Mouse (Mus musculus): ENCODE results near the gene Myo9b. TPM values are rescaled to one million over a fixed set of nuclear protein-coding genes. Genes with fewer than 3 reads are reported as not detected.

Gene Myo9b
- polyA plus RNA-seq, 1 experiment from 2014 or later, result 18.3 TPM

DNA sequence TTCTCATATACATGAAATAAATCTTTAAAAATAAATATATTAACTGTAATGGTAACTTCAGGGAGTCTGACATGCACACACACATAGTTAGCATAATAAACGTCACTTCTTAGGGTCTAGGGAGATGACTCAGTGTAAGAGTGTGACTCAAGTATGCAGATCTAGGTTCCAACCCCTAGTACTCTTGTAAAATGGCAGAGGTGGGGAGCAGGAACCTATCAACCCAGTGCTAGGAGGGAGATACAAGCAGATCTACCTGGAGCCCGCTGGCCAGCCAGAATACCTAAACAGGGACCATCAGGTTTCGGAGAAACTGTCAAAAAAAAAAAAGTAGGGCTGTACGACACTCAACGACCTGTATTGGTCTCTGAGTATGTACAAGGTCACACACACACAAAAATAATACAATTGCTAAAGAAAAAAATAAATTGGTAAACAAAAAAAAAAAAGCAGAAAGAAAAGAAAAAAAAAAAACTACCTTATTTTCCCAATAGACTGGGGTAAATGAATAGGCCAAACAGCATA, 98.3 kb downstream of the Myo9b start:
- 23% methylated on average over 5 of the region's 5 CpGs for WGBS
- Histone ChIP-seq H3K36me3 (ENCODE audit: poor library complexity, severe bottlenecking) (peaks cover 32% of the 10 kb centered on the region), H3K4me3 (peak overlapping the region; percentile 63), H3K9me3 (replicated peaks) (no peaks in the 10 kb centered on the region), H3K4me2 (peak overlapping the region; percentile 55), H3K4me1 (peaks cover 26% of the 10 kb centered on the region), H3K9ac (peak overlapping the region; percentile 59), H3K27me3 (no peaks in the 10 kb centered on the region), H3K27ac (no peak overlapping the region)
- no peak for ATAC-seq

DNA sequence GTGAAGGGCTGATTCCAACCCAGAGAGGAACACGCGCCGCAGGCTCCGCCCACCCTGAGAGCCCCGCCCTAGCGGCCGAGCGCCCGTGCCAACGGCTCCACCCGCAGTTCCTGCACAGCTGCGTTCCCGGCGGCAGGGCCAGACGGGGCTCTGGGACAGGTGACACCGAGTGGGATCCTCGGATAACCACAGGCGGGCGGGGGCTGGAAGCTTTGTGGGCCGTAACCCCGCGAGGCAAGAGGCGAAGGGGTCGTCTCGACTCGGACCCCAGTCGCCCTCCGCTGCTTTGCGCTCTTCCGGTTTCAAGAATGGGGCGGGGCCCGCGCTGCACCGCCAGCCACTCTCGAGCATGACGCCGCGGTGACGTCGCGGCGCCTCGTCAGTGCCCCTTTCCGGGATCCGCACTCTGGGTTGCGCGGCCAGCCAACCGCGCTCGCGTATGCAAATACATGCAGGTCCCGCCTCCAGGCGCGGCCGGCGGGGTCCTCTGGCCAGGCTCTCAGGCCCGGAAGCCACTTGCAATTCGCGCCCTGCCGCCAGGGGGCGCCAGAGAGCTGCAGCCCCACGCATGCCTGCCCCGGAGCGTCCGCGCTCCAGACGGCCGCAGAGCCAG, 98.8 kb downstream of the Myo9b start, which contains the start of gene Ocel1:
TSS of gene Ocel1 (plus strand) at position 63 of the 613 bp plus-strand sequence.
- Histone ChIP-seq H3K27ac (peak within 1 kb of the TSS; percentile 62), H3K4me2 (peak within 1 kb of the TSS; percentile 55), H3K36me3 (ENCODE audit: poor library complexity, severe bottlenecking) (peaks cover 32% of the 10 kb centered on the region), H3K9me3 (replicated peaks) (no peaks in the 10 kb centered on the region), H3K4me1 (peaks cover 29% of the 10 kb centered on the region), H3K4me3 (peak within 1 kb of the TSS; percentile 63), H3K9ac (peak within 1 kb of the TSS; percentile 59), H3K27me3 (no peaks in the 10 kb centered on the region)
- ATAC-seq, result peak; percentile 89
- WGBS, result under 1% methylated on average over 68 of the region's 68 CpGs

DNA sequence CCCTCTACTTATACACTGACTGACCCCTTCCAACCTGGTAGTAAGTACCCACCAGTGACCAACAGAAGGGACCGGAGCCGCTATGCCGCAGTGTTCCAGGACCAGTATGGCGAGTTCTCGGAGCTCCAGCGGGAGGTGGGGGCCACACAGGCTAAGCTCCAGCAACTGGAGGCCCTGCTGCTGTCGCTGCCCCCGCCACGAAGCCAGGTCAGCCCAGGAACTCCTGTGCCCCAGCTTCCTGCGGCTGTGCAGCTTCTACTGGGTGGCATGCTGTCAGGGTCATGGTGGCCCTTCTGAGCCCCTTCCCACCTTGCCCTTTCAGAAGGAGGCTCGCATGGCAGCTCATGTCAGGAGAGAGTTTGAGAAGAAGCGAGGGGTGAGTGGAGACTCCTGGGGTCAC, 99.9 kb downstream of the Myo9b start:
- peaks cover 34% of the 10 kb centered on the region for H3K4me1 ChIP-seq
- peaks cover 32% of the 10 kb centered on the region for H3K36me3 ChIP-seq (ENCODE audit: poor library complexity, severe bottlenecking)
- 83% methylated on average over 12 of the region's 12 CpGs for WGBS
- peaks cover 9% of the 10 kb centered on the region; the same call in 1 of the 2 replicates for H3K27me3 ChIP-seq
- no peaks in the 10 kb centered on the region for H3K9me3 ChIP-seq (replicated peaks)
- no peak overlapping the region for H3K9ac ChIP-seq
- H3K4me2 ChIP-seq, result no peak overlapping the region
- no peak overlapping the region for H3K4me3 ChIP-seq
- no peak for ATAC-seq
- no peak overlapping the region for H3K27ac ChIP-seq

DNA sequence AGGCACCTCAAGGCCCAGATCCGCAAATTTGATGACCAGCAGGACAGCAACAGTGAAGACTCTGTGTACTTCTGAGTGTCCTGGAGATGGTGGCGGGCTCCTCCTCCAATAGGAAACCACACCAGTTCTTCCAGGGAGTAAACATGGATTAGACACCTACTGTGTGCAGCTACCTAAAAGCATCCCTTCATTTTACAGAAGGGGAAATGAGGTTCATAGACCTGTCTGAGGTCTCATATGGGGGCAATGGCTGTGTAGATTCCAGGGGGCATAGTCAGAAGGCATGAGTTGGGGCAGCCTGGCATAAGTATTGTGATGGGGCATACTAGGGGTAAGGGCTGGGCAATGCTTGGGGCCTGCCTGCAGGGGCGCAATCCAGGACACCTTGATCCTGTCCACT, 100.5 kb downstream of the Myo9b start:
- H3K36me3 ChIP-seq (ENCODE audit: poor library complexity, severe bottlenecking), result peaks cover 38% of the 10 kb centered on the region
- H3K4me2 ChIP-seq, result no peak overlapping the region
- peaks cover 9% of the 10 kb centered on the region; the same call in 1 of the 2 replicates for H3K27me3 ChIP-seq
- no peaks in the 10 kb centered on the region for H3K9me3 ChIP-seq (replicated peaks)
- no peak for ATAC-seq
- H3K9ac ChIP-seq, result no peak overlapping the region
- H3K4me1 ChIP-seq, result peaks cover 28% of the 10 kb centered on the region
- 92% methylated on average over 3 of the region's 3 CpGs for WGBS
- H3K4me3 ChIP-seq, result no peak overlapping the region
- H3K27ac ChIP-seq, result no peak overlapping the region

DNA sequence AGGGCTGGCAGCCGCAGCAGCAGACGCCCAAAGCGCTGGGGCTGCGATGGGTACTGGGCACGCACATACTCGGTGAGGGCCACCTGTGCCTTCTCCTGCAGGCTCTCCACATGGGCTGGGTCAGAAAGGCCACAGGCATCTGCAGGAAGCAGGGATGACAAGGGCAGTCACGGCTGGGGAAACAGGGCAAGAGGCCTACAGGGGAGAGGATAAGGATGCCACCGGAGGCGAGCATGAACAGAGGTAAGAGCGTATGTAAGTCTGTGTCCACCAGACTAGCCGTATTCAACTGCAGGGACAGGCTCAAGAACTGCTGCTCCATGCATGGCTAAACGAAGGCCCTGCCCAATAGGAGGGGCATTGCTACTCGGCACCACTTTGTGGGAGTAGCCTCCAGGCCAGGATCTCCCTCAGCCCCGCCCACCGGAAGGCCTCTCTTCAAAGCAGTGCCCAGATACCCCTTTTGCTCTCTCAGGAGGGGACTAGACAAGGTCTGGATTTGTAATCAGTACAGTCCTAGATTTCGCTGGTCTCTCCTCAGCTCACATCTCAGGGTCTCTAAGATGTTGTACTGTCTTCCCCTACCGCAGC, 102.2 kb downstream of the Myo9b start:
- H3K27ac ChIP-seq, result 0 out of 2 replicates have a peak overlapping the region, but pooled peaks have one; percentile 49
- H3K36me3 ChIP-seq (ENCODE audit: poor library complexity, severe bottlenecking), result peaks cover 28% of the 10 kb centered on the region
- H3K4me3 ChIP-seq, result no peak overlapping the region
- 85% methylated on average over 17 of the region's 17 CpGs for WGBS
- ATAC-seq, result no peak
- peaks cover 39% of the 10 kb centered on the region for H3K4me1 ChIP-seq
- H3K9ac ChIP-seq, result no peak overlapping the region
- H3K4me2 ChIP-seq, result no peak overlapping the region
- H3K27me3 ChIP-seq, result peaks cover 9% of the 10 kb centered on the region; the same call in 1 of the 2 replicates
- no peaks in the 10 kb centered on the region for H3K9me3 ChIP-seq (replicated peaks)

DNA sequence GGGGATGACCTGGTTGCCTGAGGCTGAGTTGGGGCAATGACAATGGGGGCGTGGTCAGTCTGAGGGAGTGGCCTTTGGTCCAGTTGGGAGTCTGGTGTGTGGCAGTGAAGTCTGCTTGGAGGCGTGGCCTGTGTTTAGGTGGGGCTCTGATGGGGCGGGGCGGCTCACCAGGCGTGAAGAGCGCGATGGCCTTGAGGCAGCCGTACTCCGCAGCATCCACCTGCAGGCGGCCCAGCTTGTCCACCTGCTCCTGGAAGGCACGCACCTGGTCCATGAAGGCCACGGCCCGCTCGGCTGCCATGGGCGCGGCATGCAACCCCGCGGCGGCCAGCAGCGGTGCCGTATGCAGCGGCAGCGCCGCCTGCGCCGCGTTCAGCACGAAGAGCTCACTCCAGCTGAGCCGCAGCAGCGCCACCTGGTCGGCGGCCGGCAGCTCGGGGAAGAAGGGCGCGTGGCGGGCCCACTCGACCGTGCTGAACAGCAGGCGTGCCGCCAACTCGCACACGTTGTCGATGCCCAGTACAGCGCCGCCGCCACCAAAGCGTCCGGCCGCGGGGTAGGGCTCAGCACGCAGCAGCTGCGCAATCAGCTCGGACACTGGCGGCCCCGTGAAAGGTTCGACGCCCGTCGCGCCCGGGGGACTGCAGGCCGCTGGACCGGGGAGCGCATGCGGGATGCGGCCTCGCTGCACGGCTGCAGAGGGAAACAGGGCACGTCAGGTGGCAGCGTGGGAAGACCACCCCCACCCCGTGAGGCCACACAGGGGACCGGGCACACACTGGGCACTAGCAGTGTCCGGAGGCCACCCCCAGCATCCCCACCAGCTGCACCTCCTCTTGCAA, 103.3 kb downstream of the Myo9b start:
- H3K9ac ChIP-seq, result peak overlapping the region; percentile 62
- peak overlapping the region; percentile 37 for H3K4me3 ChIP-seq
- H3K27ac ChIP-seq, result peak overlapping the region; percentile 49; the same call in 1 of the 2 replicates
- H3K9me3 ChIP-seq (replicated peaks), result no peaks in the 10 kb centered on the region
- peak; percentile 8; the same call in 1 of the 2 replicates for ATAC-seq
- H3K36me3 ChIP-seq (ENCODE audit: poor library complexity, severe bottlenecking), result peaks cover 26% of the 10 kb centered on the region
- H3K4me2 ChIP-seq, result peak overlapping the region; percentile 67
- H3K4me1 ChIP-seq, result peaks cover 45% of the 10 kb centered on the region
- WGBS, result 3% methylated on average over 65 of the region's 74 CpGs
- H3K27me3 ChIP-seq, result peaks cover 13% of the 10 kb centered on the region

DNA sequence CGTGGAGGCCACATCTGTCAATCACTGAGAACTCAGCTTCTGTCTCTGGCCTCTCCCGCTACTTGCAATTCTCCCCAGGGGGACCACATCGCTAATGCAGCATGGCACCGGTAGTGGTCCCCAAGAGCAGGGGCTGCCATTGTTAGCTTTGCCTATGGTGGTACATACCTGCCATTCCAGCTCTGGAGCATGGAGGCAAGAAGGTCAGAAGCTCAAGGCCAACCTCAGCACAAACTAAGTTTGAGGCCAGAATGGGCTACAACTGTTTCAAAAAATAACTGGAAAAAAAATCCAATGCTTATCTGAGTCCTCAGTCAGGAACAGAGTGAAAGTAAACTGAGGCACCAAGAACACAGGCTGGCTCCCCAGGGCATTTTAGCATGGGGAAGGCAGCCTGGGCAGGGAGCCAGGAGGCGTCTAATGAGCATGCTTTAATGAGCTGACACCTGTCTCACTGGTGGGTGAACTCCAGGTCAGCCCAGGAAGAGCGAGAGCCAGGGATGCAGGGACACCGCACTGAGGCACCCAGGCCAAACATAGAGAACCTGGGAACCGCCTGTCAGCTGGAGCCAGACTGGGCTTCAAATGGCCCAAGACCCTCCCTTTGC, 104.0 kb downstream of the Myo9b start:
- Histone ChIP-seq H3K27ac (no peak overlapping the region), H3K36me3 (ENCODE audit: poor library complexity, severe bottlenecking) (peaks cover 26% of the 10 kb centered on the region), H3K9ac (peak overlapping the region; percentile 62), H3K4me3 (peak overlapping the region; percentile 37), H3K9me3 (replicated peaks) (no peaks in the 10 kb centered on the region), H3K4me2 (peak overlapping the region; percentile 67), H3K27me3 (peaks cover 20% of the 10 kb centered on the region), H3K4me1 (peaks cover 51% of the 10 kb centered on the region)
- 31% methylated on average over 8 of the region's 8 CpGs for WGBS
- no peak for ATAC-seq

DNA sequence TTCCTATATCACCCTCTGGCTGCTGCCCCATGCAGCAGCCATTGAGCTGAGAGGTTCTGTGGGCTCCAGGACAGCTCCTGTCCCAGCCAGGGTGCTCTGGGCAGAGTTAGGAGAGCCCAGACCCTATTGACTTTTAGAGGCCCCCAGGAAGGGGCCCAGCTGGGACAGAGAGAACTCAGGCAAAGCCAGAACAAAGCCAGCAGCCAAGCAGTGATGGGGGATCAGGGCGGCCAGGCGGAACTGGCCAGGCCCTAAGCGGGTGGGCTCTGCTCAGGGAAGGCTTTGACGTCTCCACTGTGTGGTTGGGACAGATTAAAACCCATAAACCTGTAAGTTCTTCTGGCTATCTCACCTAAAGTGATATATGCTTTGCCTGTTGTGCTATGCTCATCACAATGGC, 106.5 kb downstream of the Myo9b start:
- Histone ChIP-seq H3K27ac (no peak overlapping the region), H3K4me3 (peak overlapping the region; percentile 11; the same call in 1 of the 2 replicates)
- no peak for ATAC-seq

DNA sequence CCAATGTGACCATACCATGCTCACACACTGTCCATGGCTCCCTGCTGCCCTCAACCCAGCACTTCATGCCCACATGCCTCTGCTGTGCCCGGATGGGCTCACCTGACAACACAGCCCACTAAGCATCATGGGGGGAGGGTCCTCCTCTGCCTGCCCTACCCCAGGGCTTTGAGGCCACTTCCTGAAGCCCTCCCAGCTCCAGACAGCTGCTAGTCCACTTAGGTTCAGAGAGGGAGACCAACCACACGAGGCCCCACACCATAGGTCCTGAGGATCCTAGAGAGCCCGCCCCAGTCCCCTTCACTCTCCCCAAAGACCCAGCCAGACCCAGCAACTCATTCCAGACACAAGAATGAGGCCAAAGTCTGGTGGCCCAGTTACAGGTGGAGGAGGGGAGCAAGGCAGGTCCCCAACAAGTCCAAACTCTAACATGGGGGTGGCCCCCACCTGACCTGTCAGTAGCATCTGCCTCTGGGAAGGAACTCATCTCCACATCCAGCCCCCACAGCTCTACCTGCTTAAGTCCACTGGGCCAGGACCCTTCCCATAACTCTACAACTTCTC, 107.1 kb downstream of the Myo9b start:
- Histone ChIP-seq H3K4me3 (peak overlapping the region; percentile 68), H3K27ac (no peak overlapping the region), H3K9ac (peak overlapping the region; percentile 81; the same call in 1 of the 2 replicates), H3K4me2 (peak overlapping the region; percentile 96), H3K27me3 (peaks cover 20% of the 10 kb centered on the region), H3K9me3 (replicated peaks) (no peaks in the 10 kb centered on the region), H3K4me1 (peaks cover 61% of the 10 kb centered on the region), H3K36me3 (ENCODE audit: poor library complexity, severe bottlenecking) (peaks cover 10% of the 10 kb centered on the region; the same call in 1 of the 2 replicates)
- no peak for ATAC-seq
- 37% methylated on average over 3 of the region's 3 CpGs for WGBS

More for the DNA sequence above, 106.5 kb downstream of the Myo9b start:
- WGBS, result 27% methylated on average over 4 of the region's 4 CpGs
- Histone ChIP-seq H3K36me3 (ENCODE audit: poor library complexity, severe bottlenecking) (peaks cover 16% of the 10 kb centered on the region), H3K4me1 (peaks cover 61% of the 10 kb centered on the region), H3K9ac (0 out of 2 replicates have a peak overlapping the region, but pooled peaks have one; percentile 27), H3K27me3 (peaks cover 20% of the 10 kb centered on the region), H3K4me2 (peak overlapping the region; percentile 96), H3K9me3 (replicated peaks) (no peaks in the 10 kb centered on the region)

DNA sequence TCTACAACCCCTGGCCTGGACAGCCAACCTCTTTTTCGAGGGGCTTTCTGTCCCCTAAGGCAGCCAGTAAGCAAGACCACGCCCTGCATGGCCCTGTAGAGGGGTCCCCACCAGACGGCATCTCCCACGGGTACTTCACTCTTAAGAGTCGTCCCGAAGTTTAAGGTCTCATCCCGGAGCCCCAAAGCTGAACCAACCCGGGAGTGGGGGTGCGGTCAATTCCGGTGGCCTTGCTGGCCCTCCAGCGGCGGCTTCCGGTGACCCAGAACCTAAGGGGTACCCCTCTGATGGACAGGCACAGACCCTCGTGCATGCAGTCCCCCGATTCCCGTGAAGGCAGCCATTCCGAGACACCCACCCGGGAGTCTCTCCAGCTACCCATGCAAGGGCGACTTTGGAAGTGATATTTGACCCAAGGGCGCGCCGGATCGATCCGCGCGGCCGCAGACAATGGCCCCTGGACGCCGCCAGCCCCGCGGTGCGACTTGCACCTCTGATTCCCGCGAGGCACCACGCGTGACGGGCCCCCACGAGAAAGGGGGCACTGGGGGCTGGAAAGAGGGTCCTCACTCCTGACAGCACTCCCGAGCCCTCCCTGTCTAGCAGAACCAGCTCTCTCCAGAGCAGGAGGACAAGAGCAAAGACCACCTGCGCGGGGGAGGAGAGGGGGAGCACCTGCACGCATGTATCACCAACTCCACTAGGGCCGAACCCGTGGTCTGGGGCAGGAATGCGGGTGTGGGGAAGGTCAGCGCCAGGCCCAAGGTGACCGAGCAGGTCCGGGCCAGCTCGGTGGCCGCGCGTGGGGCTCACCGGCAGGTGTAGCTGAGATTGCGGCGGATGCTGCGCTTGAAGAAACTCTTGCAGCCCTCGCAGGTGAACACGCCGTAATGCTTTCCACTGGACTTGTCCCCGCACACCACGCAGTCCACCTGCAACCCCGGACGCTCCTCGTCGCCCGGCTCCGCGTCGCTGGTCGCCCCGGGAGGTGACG, 108.0 kb downstream of the Myo9b start:
- Histone ChIP-seq H3K27ac (no peak overlapping the region), H3K27me3 (peaks cover 20% of the 10 kb centered on the region), H3K9ac (peak overlapping the region; percentile 81), H3K36me3 (ENCODE audit: poor library complexity, severe bottlenecking) (peaks cover 9% of the 10 kb centered on the region; the same call in 1 of the 2 replicates), H3K9me3 (replicated peaks) (no peaks in the 10 kb centered on the region), H3K4me2 (peak overlapping the region; percentile 96), H3K4me3 (peak overlapping the region; percentile 68), H3K4me1 (peaks cover 59% of the 10 kb centered on the region)
- 1% methylated on average over 71 of the region's 72 CpGs for WGBS
- no peak for ATAC-seq

Measured in forebrain, embryonic 13.5 days (tissue).